Mouse (Mus musculus): ENCODE results near the gene Zfp92. TPM values are rescaled to one million over a fixed set of nuclear protein-coding genes. Genes with fewer than 3 reads are reported as not detected.

Gene Zfp92
- polyA plus RNA-seq, 1 experiment: not detected

GRCm38 (mm10) chrX:73477500-73477899 is 66.6 kb downstream of the Zfp92 start:
- Histone ChIP-seq H3K27ac (ENCODE audit: insufficient read depth, low read length) (no peak overlapping the region), H3K27me3 (ENCODE audit: control insufficient read depth, insufficient read depth, low read length, poor library complexity, severe bottlenecking) (no peaks in the 10 kb centered on the region)
- TF ChIP-seq POLR2A (IDR thresholded peaks at IDR 0.05; ENCODE audit: insufficient read depth, low read length): no peak

More at GRCm38 (mm10) chrX:73477500-73477899, 66.6 kb downstream of the Zfp92 start:
- H3K36me3 ChIP-seq (ENCODE audit: control insufficient read depth, insufficient read depth, low read length, poor library complexity, severe bottlenecking): no peaks in the 10 kb centered on the region
- H3K9ac ChIP-seq (ENCODE audit: low read depth, poor library complexity, severe bottlenecking): no peak overlapping the region
- no peaks in the 10 kb centered on the region for H3K9me3 ChIP-seq (replicated peaks; ENCODE audit: control insufficient read depth, insufficient read depth, low read length, poor library complexity, severe bottlenecking)
- no peaks in the 10 kb centered on the region for H3K4me1 ChIP-seq (ENCODE audit: control insufficient read depth, insufficient read depth, low read length)
- no peak overlapping the region for H3K4me3 ChIP-seq (ENCODE audit: low read depth, low read length)

Other genes starting within 250 kb of the Zfp92 start
- gene Spin2d, start 234.1 kb upstream of the Zfp92 start, polyA plus RNA-seq (2011; ENCODE audit: insufficient read depth, insufficient read length, low read depth, missing spikeins): not detected in 2 replicates
- 0.21 TPM in 1 of 2 replicates, not detected in the other for gene Xlr3b, start 218.9 kb upstream of the Zfp92 start, polyA plus RNA-seq (2011; ENCODE audit: insufficient read depth, insufficient read length, low read depth, missing spikeins)
- gene Xlr4b, start 196.8 kb upstream of the Zfp92 start, polyA plus RNA-seq (2011; ENCODE audit: insufficient read depth, insufficient read length, low read depth, missing spikeins): 0.79 TPM in 1 of 2 replicates, not detected in the other
- 2.5 and 3.8 TPM in 2 replicates for gene F8a, start 182.8 kb upstream of the Zfp92 start, polyA plus RNA-seq (2011; ENCODE audit: insufficient read depth, insufficient read length, low read depth, missing spikeins)
- gene Xlr4c, start 168.0 kb upstream of the Zfp92 start, polyA plus RNA-seq (2011; ENCODE audit: insufficient read depth, insufficient read length, low read depth, missing spikeins): 0.75 TPM in 1 of 2 replicates, not detected in the other
- 0.69 TPM in 1 of 2 replicates, not detected in the other for gene Xlr3c, start 145.7 kb upstream of the Zfp92 start, polyA plus RNA-seq (2011; ENCODE audit: insufficient read depth, insufficient read length, low read depth, missing spikeins)
- not detected in 2 replicates for gene Xlr5a, start 118.1 kb upstream of the Zfp92 start, polyA plus RNA-seq (2011; ENCODE audit: insufficient read depth, insufficient read length, low read depth, missing spikeins)
- gene Xlr5c, start 118.1 kb upstream of the Zfp92 start, polyA plus RNA-seq (2011; ENCODE audit: insufficient read depth, insufficient read length, low read depth, missing spikeins): not detected in 2 replicates
- not detected in 2 replicates for gene Gm45015, start 74.3 kb upstream of the Zfp92 start, polyA plus RNA-seq (2011; ENCODE audit: insufficient read depth, insufficient read length, low read depth, missing spikeins)
- 19.1 and 20.2 TPM in 2 replicates for gene Zfp275, start 68.5 kb upstream of the Zfp92 start, polyA plus RNA-seq (2011; ENCODE audit: insufficient read depth, insufficient read length, low read depth, missing spikeins)
- 0.73 TPM in 1 of 2 replicates, not detected in the other for gene Gm18336, start 12.4 kb upstream of the Zfp92 start, polyA plus RNA-seq (2011; ENCODE audit: insufficient read depth, insufficient read length, low read depth, missing spikeins)
- not detected in 2 replicates for gene Trex2, start 24.2 kb downstream of the Zfp92 start, polyA plus RNA-seq (2011; ENCODE audit: insufficient read depth, insufficient read length, low read depth, missing spikeins)
- 26.2 and 26.3 TPM in 2 replicates for gene Haus7, start 47.9 kb downstream of the Zfp92 start, polyA plus RNA-seq (2011; ENCODE audit: insufficient read depth, insufficient read length, low read depth, missing spikeins)
- gene Bgn, start 72.5 kb downstream of the Zfp92 start, polyA plus RNA-seq (2011; ENCODE audit: insufficient read depth, insufficient read length, low read depth, missing spikeins): 67.3 and 77.7 TPM in 2 replicates
- 0.31 TPM in 1 of 2 replicates, not detected in the other for gene Atp2b3, start 92.0 kb downstream of the Zfp92 start, polyA plus RNA-seq (2011; ENCODE audit: insufficient read depth, insufficient read length, low read depth, missing spikeins)
- 214 and 216 TPM in 2 replicates for gene Dusp9, start 228.3 kb downstream of the Zfp92 start, polyA plus RNA-seq (2011; ENCODE audit: insufficient read depth, insufficient read length, low read depth, missing spikeins)
- gene Pnck, start 249.0 kb downstream of the Zfp92 start, polyA plus RNA-seq (2011; ENCODE audit: insufficient read depth, insufficient read length, low read depth, missing spikeins): 3.9 and 5.1 TPM in 2 replicates